8 mouse cellular contexts compared by ENCODE assay signal in the genomic region with DNA sequence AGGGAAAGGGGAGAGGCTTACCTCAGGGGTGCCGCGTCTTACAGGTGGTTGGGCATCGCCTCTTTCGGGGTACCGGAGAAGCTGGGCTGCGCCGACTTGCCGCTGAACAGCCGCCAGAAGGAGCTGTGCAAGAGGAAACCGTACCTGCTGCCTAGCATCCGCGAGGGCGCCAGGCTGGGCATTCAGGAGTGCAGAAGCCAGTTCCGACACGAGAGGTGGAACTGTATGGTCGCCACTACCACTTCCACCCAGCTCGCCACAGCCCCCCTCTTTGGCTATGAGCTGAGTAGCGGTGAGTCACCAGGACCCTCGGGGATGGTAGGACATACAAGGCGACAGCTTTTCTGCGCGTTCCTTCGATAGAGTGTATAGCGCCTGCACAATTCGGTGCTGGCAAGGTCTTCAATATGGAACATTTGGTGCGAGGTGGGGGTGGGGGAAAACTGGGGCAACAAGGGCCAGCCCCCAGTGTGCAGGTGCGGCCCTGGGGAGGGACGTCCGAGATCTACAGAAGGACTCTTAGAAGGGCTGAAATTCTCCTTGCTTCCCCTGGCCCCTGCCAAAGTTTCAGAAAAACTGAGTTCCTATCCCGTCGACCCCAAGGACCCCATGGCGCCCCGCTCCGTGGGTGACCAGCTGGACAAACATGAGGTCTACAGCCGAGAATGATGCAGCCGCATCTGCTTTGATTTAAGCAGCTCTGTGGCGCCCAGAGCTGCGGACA. TPM values are rescaled to one million over a fixed set of nuclear protein-coding genes. Genes with fewer than 3 reads are reported as not detected.
DNase-seq lines count a peak whose midpoint lies in the region; ATAC-seq and TF ChIP-seq lines count a peak whose summit lies in the region.

No protein-coding gene starts in this region.

- ATAC-seq in hindbrain, embryonic 11.5 days (ENCODE audit: low FRiP score), result peak; percentile 78
- ATAC-seq in liver, embryonic 13.5 days (ENCODE audit: low read depth), result no peak
- peak; percentile 80 for ATAC-seq in neural tube, embryonic 12.5 days (ENCODE audit: low FRiP score, low read depth)

- TF ChIP-seq CTCF in ES-Bruce4 (IDR thresholded peaks at IDR 0.05; ENCODE audit: low read depth, low read length), result peak; percentile 14

- WGBS in heart, embryonic 10.5 days, result 2% methylated on average over 38 of the region's 38 CpGs
- WGBS in embryonic facial prominence, embryonic 10.5 days, result under 1% methylated on average over 38 of the region's 38 CpGs
- under 1% methylated on average over 38 of the region's 38 CpGs for WGBS in hindbrain, embryonic 11.5 days
- 2% methylated on average over 38 of the region's 38 CpGs for WGBS in liver, embryonic 13.5 days (ENCODE audit: insufficient replicate concordance)
- WGBS in neural tube, embryonic 12.5 days, result under 1% methylated on average over 38 of the region's 38 CpGs

- H3K27ac ChIP-seq in heart, embryonic 10.5 days, result no peak overlapping the region
- no peak overlapping the region for H3K27ac ChIP-seq in ES-Bruce4 (ENCODE audit: insufficient read depth, low read length)
- no peak overlapping the region for H3K27ac ChIP-seq in embryonic facial prominence, embryonic 10.5 days (replicated peaks)
- no peak overlapping the region for H3K27ac ChIP-seq in hindbrain, embryonic 11.5 days (ENCODE audit: low read depth, low read length)
- no peak overlapping the region for H3K27ac ChIP-seq in liver, embryonic 13.5 days
- H3K27ac ChIP-seq in neural tube, embryonic 12.5 days, result no peak overlapping the region

- TF ChIP-seq POLR2A in ES-Bruce4 (IDR thresholded peaks at IDR 0.05; ENCODE audit: insufficient read depth, low read length), result no peak

- peak overlapping the region; percentile 73 for H3K4me2 ChIP-seq in hindbrain, embryonic 11.5 days (replicated peaks; ENCODE audit: low read depth, low read length)
- H3K4me2 ChIP-seq in liver, embryonic 13.5 days, result peak overlapping the region; percentile 49
- H3K4me2 ChIP-seq in neural tube, embryonic 12.5 days (replicated peaks), result peak overlapping the region; percentile 74

- H3K9me3 ChIP-seq in heart, embryonic 10.5 days, result no peaks in the 10 kb centered on the region
- H3K9me3 ChIP-seq in ES-Bruce4 (replicated peaks; ENCODE audit: control insufficient read depth, insufficient read depth, low read length, poor library complexity, severe bottlenecking), result no peaks in the 10 kb centered on the region
- no peaks in the 10 kb centered on the region for H3K9me3 ChIP-seq in embryonic facial prominence, embryonic 10.5 days
- no peaks in the 10 kb centered on the region for H3K9me3 ChIP-seq in hindbrain, embryonic 11.5 days (ENCODE audit: control insufficient read depth, low read length)
- H3K9me3 ChIP-seq in liver, embryonic 13.5 days (replicated peaks), result no peaks in the 10 kb centered on the region
- no peaks in the 10 kb centered on the region for H3K9me3 ChIP-seq in neural tube, embryonic 12.5 days

- no peak overlapping the region for H3K9ac ChIP-seq in ES-Bruce4 (ENCODE audit: low read depth, poor library complexity, severe bottlenecking)
- H3K9ac ChIP-seq in hindbrain, embryonic 11.5 days (ENCODE audit: low read depth, low read length), result no peak overlapping the region
- no peak overlapping the region for H3K9ac ChIP-seq in liver, embryonic 13.5 days
- no peak overlapping the region; the same call in 1 of the 2 replicates for H3K9ac ChIP-seq in neural tube, embryonic 12.5 days

- peak overlapping the region; percentile 55 for H3K4me3 ChIP-seq in heart, embryonic 10.5 days
- peak overlapping the region; percentile 31 for H3K4me3 ChIP-seq in ES-Bruce4 (ENCODE audit: low read depth, low read length)
- H3K4me3 ChIP-seq in embryonic facial prominence, embryonic 10.5 days, result peak overlapping the region; percentile 60
- peak overlapping the region; percentile 37 for H3K4me3 ChIP-seq in hindbrain, embryonic 11.5 days (ENCODE audit: low read depth, low read length)
- H3K4me3 ChIP-seq in liver, embryonic 13.5 days (replicated peaks), result peak overlapping the region; percentile 30
- H3K4me3 ChIP-seq in neural tube, embryonic 12.5 days, result peak overlapping the region; percentile 34

- TF ChIP-seq EP300 in ES-Bruce4 (IDR thresholded peaks at IDR 0.05; ENCODE audit: insufficient read depth, low read depth, low read length), result no peak

- peaks cover 20% of the 10 kb centered on the region for H3K4me1 ChIP-seq in heart, embryonic 10.5 days
- H3K4me1 ChIP-seq in ES-Bruce4 (ENCODE audit: control insufficient read depth, insufficient read depth, low read length), result no peaks in the 10 kb centered on the region
- peaks cover 26% of the 10 kb centered on the region for H3K4me1 ChIP-seq in embryonic facial prominence, embryonic 10.5 days
- peaks cover 10% of the 10 kb centered on the region; the same call in 1 of the 2 replicates for H3K4me1 ChIP-seq in hindbrain, embryonic 11.5 days (replicated peaks; ENCODE audit: control insufficient read depth, insufficient read depth, low read length)
- H3K4me1 ChIP-seq in liver, embryonic 13.5 days (replicated peaks), result peaks cover 4% of the 10 kb centered on the region; the same call in 1 of the 2 replicates
- peaks cover 19% of the 10 kb centered on the region for H3K4me1 ChIP-seq in neural tube, embryonic 12.5 days

- H3K27me3 ChIP-seq in heart, embryonic 10.5 days (ENCODE audit: insufficient read depth, poor library complexity, severe bottlenecking), result peaks cover 54% of the 10 kb centered on the region
- H3K27me3 ChIP-seq in ES-Bruce4 (ENCODE audit: control insufficient read depth, insufficient read depth, low read length, poor library complexity, severe bottlenecking), result peaks cover 4% of the 10 kb centered on the region; the same call in 1 of the 2 replicates
- peaks cover 65% of the 10 kb centered on the region for H3K27me3 ChIP-seq in embryonic facial prominence, embryonic 10.5 days (replicated peaks; ENCODE audit: low read depth, poor library complexity, severe bottlenecking)
- H3K27me3 ChIP-seq in hindbrain, embryonic 11.5 days (ENCODE audit: control insufficient read depth, insufficient read depth, low read length), result peaks cover 40% of the 10 kb centered on the region
- H3K27me3 ChIP-seq in liver, embryonic 13.5 days, result peaks cover 46% of the 10 kb centered on the region
- H3K27me3 ChIP-seq in neural tube, embryonic 12.5 days (replicated peaks), result peaks cover 41% of the 10 kb centered on the region

- no peak for DNase-seq in heart, embryonic 10.5 days (ENCODE audit: low spot score)
- no peak for DNase-seq in heart, adult 9 months (ENCODE audit: low spot score in 2 of 2)
- DNase-seq in embryonic facial prominence, embryonic 10.5 days (ENCODE audit: low spot score), result peak; percentile 70
- peak; percentile 59 for DNase-seq in hindbrain, embryonic 11.5 days (ENCODE audit: low spot score)
- no peak for DNase-seq in liver, embryonic 13.5 days
- DNase-seq in ovary, postnatal 10 days (ENCODE audit: low spot score), result no peak

- H3K36me3 ChIP-seq in heart, embryonic 10.5 days, result no peaks in the 10 kb centered on the region
- no peaks in the 10 kb centered on the region for H3K36me3 ChIP-seq in ES-Bruce4 (ENCODE audit: control insufficient read depth, insufficient read depth, low read length, poor library complexity, severe bottlenecking)
- H3K36me3 ChIP-seq in embryonic facial prominence, embryonic 10.5 days (replicated peaks), result no peaks in the 10 kb centered on the region
- H3K36me3 ChIP-seq in hindbrain, embryonic 11.5 days (ENCODE audit: control insufficient read depth, insufficient read depth, low read length), result no peaks in the 10 kb centered on the region
- no peaks in the 10 kb centered on the region for H3K36me3 ChIP-seq in liver, embryonic 13.5 days
- no peaks in the 10 kb centered on the region for H3K36me3 ChIP-seq in neural tube, embryonic 12.5 days

RNA-seq across cellular contexts. Expression of a gene that starts 0.9 kb away (rescaled TPM):
- 0.09 and 0.69 TPM in 2 replicates for polyA plus RNA-seq in heart, embryonic 10.5 days (2016; fragmentation: Nextera tagmentation; extraction: Ambion mirVana)
- 0.27 TPM in 1 of 2 replicates, not detected in the other for polyA plus RNA-seq in ES-Bruce4 (2011; ENCODE audit: insufficient read depth, insufficient read length, low read depth, missing spikeins)
- 0.57 and 0.83 TPM in 2 replicates for polyA plus RNA-seq in embryonic facial prominence, embryonic 10.5 days (2016; fragmentation: Nextera tagmentation; extraction: Ambion mirVana)
- polyA plus RNA-seq in hindbrain, embryonic 11.5 days (2014; fragmentation: Nextera tagmentation; extraction: Ambion mirVana), result 0.32 and 0.37 TPM in 2 replicates
- polyA plus RNA-seq in liver, embryonic 13.5 days (2015; fragmentation: Nextera tagmentation; extraction: Ambion mirVana), result not detected in 2 replicates
- polyA plus RNA-seq in neural tube, embryonic 12.5 days (2016; fragmentation: Nextera tagmentation; extraction: Ambion mirVana), result 0.73 and 1.3 TPM in 2 replicates

Comparison
In these comparisons a context has a peak if more than half of its experiments do, and no peak if none do; other contexts are left out.
1. DNase-seq: peak in embryonic facial prominence, embryonic 10.5 days (single experiment) and hindbrain, embryonic 11.5 days (single experiment); none in heart, embryonic 10.5 days (single experiment), heart, adult 9 months (0 of 2), liver, embryonic 13.5 days (single experiment) and ovary, postnatal 10 days (single experiment).
2. Peak in every context shown above with its lines, with median percentiles within 50 percentile points of each other: H3K4me3 ChIP-seq and H3K4me2 ChIP-seq.